Mouse (Mus musculus) intestine, embryonic 15.5 days (tissue): ENCODE results near the gene Usmg5. TPM values are rescaled to one million over a fixed set of nuclear protein-coding genes. Genes with fewer than 3 reads are reported as not detected.

Source experiments
- ATAC-seq: fragments of 200-750 bp; cut with Nextera tagmentation; 2 replicates; pipeline ENCODE4 v1.8.0; 2017; ENCODE audit warnings: moderate TSS enrichment, moderate library complexity
- H3K27ac ChIP-seq: fragments of 300-500 bp; sonication (generic); 2 replicates; pipeline ENCODE4 v1.5.1; 2015; ENCODE audit warnings: mild to moderate bottlenecking, inconsistent platforms
- H3K27me3 ChIP-seq: fragments of 300-500 bp; sonication (generic); replicated peaks from 2 replicates; pipeline ENCODE4 v1.6.1; 2015; ENCODE audit warnings: inconsistent platforms
- H3K36me3 ChIP-seq: fragments of 300-500 bp; sonication (generic); 2 replicates; pipeline ENCODE4 v1.6.1; 2015; ENCODE audit warnings: inconsistent platforms
- H3K4me1 ChIP-seq: fragments of 300-500 bp; sonication (generic); replicated peaks from 2 replicates; pipeline ENCODE4 v1.6.1; 2015; ENCODE audit warnings: inconsistent platforms
- H3K4me2 ChIP-seq: fragments of 300-500 bp; sonication (generic); replicated peaks from 2 replicates; pipeline ENCODE4 v1.6.1; 2015; ENCODE audit warnings: mild to moderate bottlenecking, inconsistent platforms
- H3K4me3 ChIP-seq: fragments of 300-500 bp; sonication (generic); replicated peaks from 2 replicates; pipeline ENCODE4 v1.5.1; 2015; ENCODE audit warnings: inconsistent platforms
- H3K9ac ChIP-seq: fragments of 300-500 bp; sonication (generic); 2 replicates; pipeline ENCODE4 v1.6.1; 2015; ENCODE audit warnings: inconsistent platforms
- H3K9me3 ChIP-seq: fragments of 300-500 bp; sonication (generic); 2 replicates; pipeline ENCODE4 v1.6.1; 2016; ENCODE audit warnings: inconsistent platforms
- WGBS: fragments of 180-500 bp; shearing (Covaris S2); methylation state at CpG from one replicate; pipeline ENCODE4 v1.1.7; 2015; 5-methylcytosine and 5-hydroxymethylcytosine counted together
- polyA plus RNA-seq: library from polyadenylated mRNA; unstranded; fragments of >200 nt; fragmentation: Nextera tagmentation; extraction: Ambion mirVana; gene quantifications from 2 replicates; pipeline ENCODE4 v1.2.1, GENCODE M21; 2015

Usmg5 gene
- polyA plus RNA-seq, 1 experiment from 2014 or later = 1,736 TPM

DNA sequence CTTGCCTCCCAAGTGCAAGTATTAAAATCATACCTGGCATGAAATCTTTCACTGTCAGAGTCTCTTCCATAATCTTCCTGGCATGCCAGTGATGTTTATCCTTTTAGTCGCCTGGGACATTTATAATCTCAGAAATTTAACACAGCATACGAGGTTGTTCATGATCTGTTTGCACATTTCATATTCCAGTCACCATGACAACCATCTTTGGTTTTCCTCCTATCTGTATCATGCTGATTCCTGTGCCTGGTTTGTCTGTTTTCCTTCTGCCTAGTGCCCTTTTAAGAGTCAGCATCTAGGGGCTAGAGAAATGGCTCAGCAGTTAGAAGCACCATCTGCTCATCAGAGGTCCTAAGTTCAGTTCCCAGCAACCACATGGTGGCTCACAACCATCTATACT, 28.2 kb upstream of the Usmg5 start:
- 59% methylated on average over 2 of the region's 2 CpGs for WGBS
- Histone ChIP-seq H3K36me3 (peaks cover 41% of the 10 kb centered on the region), H3K27me3 (no peaks in the 10 kb centered on the region)

DNA sequence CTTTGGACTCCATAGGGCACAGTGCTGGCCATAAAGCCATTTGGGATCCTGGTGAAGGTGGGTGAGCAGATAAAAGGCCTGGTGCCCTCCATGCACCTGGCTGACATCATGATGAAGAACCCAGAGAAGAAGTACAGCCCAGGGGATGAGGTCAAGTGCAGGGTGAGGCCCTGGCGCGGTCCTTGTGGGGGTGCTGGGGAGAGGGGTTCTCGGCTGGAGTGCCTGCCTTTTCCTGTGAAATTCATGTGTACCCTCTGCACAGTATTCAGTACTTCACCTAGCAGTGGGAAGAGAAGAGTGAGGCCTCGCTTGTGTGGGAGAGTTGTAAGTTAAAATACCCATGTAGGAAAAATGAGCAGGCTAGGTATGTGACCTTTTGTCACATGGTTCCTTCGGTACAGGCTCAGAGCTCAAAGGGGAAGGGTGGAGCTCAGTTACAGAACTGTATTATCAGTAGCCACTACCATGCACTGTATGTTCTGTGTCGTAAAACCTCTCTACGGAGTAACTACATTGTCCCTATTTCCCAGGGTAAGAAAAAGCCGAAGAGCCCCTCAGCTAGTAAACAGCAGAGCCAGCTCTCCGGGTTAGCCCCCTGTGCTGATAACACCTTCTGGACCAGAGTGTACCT, 14.3 kb upstream of the Usmg5 start:
- Histone ChIP-seq H3K4me2 (no peak overlapping the region), H3K9me3 (no peaks in the 10 kb centered on the region), H3K36me3 (peaks cover 49% of the 10 kb centered on the region), H3K9ac (no peak overlapping the region), H3K27me3 (no peaks in the 10 kb centered on the region), H3K27ac (peak overlapping the region; percentile 14; the same call in 1 of the 2 replicates), H3K4me3 (no peak overlapping the region), H3K4me1 (no peaks in the 10 kb centered on the region)
- WGBS = 75% methylated on average over 9 of the region's 9 CpGs
- peak; percentile 89 for ATAC-seq

More for the DNA sequence above, 28.2 kb upstream of the Usmg5 start:
- H3K4me3 ChIP-seq = no peak overlapping the region
- H3K9ac ChIP-seq = no peak overlapping the region
- no peak overlapping the region for H3K4me2 ChIP-seq
- H3K27ac ChIP-seq = no peak overlapping the region
- no peaks in the 10 kb centered on the region for H3K9me3 ChIP-seq
- H3K4me1 ChIP-seq = no peaks in the 10 kb centered on the region
- ATAC-seq = no peak

DNA sequence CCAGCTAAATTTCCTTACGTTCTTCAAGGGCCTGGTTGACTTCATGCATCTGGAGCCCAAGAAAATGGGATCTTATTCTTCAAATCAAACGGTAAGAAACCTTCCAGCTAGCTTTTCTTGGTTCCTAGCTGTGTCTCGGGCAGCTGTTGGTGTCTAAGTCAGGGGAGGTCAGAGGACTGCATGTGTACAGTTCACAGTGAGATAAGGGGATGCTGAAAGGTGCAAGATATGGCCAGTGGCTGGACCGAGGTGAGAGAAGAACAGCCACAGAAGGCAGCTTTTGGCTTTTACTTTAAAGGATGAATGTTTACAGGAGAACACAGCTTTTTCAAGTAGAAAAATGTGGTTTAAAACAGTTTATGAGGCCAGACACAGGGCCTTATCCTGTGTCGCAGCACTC, 10.6 kb upstream of the Usmg5 start:
- peaks cover 48% of the 10 kb centered on the region for H3K36me3 ChIP-seq
- ATAC-seq = no peak
- 91% methylated on average over 5 of the region's 5 CpGs for WGBS

DNA sequence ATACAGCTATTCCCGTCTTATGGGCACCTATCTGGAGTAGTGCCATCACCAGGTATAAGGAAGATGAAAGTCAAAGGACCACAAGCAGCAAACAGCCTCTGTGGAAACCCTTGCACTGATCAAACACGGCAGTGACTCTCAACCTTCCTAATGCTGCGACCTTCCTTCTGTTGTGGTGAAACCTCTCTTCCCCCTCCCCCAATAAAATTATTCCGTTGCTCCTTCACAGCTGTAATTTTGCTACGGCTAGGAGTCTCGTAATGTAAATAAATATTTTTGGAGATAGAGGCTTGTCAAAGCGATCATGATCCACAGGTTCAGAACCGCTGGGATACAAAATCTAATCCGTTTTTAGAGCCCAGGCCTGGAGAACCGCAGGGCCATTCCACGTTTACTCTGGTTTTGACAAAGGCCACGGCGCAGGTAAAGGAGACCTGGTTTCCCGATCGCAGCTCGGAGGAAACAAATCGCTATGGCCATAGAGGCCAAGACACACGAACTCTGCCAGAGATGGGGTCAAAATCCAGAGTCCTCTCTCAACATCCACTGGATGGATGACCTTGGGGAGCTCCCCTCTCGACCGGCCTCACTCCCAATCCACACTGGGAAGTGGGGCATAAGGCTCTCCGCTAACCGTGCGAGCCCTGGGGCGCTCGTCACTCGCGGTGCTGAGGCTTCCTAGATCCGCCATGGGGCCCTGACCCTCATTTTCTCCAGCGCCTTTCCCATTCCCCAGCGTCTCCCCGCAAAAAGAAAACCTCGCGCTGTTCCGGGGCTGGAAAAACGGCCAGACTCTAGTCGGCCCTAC, 525 bp downstream of the Usmg5 start:
- H3K36me3 ChIP-seq = peaks cover 3% of the 10 kb centered on the region

More for the DNA sequence above, 10.6 kb upstream of the Usmg5 start:
- H3K4me1 ChIP-seq = no peaks in the 10 kb centered on the region
- H3K4me2 ChIP-seq = no peak overlapping the region
- no peaks in the 10 kb centered on the region for H3K9me3 ChIP-seq
- no peak overlapping the region for H3K9ac ChIP-seq
- H3K27me3 ChIP-seq = no peaks in the 10 kb centered on the region
- no peak overlapping the region for H3K4me3 ChIP-seq
- no peak overlapping the region for H3K27ac ChIP-seq

DNA sequence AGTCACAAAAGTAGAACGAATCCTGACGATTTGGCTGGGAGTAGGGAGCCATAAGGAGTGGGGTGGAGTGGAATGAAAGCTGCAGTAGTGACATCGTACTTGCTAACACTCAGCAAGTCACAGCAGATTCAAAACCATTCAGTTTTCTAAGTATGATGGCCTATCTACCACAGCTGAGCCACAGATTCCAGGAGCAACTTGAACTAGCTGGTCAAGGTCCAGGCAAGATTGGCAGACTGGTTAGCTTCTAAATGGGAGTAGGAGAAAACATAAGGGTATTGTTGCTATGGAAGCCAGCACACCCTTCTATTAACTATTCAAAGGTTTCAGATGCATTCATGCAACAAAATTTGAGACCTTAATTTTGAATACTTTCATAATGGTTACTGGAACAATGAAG, 2.2 kb downstream of the Usmg5 start:
- Histone ChIP-seq H3K9me3 (no peaks in the 10 kb centered on the region), H3K9ac (no peak overlapping the region), H3K36me3 (peaks cover 14% of the 10 kb centered on the region), H3K4me2 (no peak overlapping the region), H3K4me3 (no peak overlapping the region), H3K27ac (no peak overlapping the region), H3K4me1 (peaks cover 11% of the 10 kb centered on the region; the same call in 1 of the 2 replicates), H3K27me3 (no peaks in the 10 kb centered on the region)
- WGBS = 88% methylated on average over 3 of the region's 3 CpGs
- ATAC-seq = no peak

More for the DNA sequence above, 525 bp downstream of the Usmg5 start:
- peaks cover 11% of the 10 kb centered on the region; the same call in 1 of the 2 replicates for H3K4me1 ChIP-seq
- H3K9ac ChIP-seq = peak overlapping the region; percentile 98
- H3K9me3 ChIP-seq = no peaks in the 10 kb centered on the region
- H3K4me2 ChIP-seq = peak overlapping the region; percentile 67
- H3K27me3 ChIP-seq = no peaks in the 10 kb centered on the region
- ATAC-seq = peak; percentile 81
- peak overlapping the region; percentile 83 for H3K27ac ChIP-seq
- WGBS = under 1% methylated on average over 36 of the region's 36 CpGs
- peak overlapping the region; percentile 89 for H3K4me3 ChIP-seq

DNA sequence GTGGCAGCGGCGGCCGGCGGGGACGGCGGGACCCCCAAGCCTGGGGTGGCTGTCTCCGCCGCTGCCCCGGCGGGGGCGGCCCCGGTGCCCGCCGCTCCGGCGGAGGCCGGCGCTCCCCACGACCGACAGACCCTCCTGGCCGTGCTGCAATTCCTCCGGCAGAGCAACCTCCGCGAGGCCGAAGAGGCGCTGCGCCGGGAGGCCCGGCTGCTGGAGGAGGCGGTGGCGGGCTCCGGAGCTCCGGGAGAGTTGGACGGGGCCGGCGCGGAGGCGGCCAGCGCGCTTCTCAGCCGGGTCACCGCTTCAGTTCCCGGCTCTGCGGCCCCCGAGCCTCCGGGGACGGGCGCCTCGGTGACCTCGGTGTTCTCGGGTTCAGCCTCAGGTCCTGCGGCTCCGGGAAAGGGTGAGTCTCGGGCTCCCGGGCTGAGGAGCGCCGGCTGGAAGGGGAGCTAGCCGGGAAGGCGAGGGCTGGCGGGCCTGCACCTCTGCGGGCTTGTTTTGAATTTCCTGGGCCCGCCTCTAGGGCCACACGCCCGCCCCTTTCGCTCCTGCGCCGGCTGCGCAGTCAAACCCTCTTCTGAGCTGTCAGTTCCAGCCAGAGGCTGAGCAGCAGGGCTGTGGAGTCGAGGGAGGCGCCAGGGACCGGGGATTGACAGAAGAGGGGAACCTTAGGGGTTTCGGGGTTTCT, 22.4 kb downstream of the Usmg5 start:
- ATAC-seq = peak; percentile 96
- H3K4me1 ChIP-seq = peaks cover 6% of the 10 kb centered on the region; the same call in 1 of the 2 replicates
- peak overlapping the region; percentile 97 for H3K9ac ChIP-seq
- under 1% methylated on average over 70 of the region's 72 CpGs for WGBS
- no peaks in the 10 kb centered on the region for H3K27me3 ChIP-seq
- H3K36me3 ChIP-seq = peaks cover 7% of the 10 kb centered on the region; the same call in 1 of the 2 replicates
- peak overlapping the region; percentile 83 for H3K27ac ChIP-seq
- no peaks in the 10 kb centered on the region for H3K9me3 ChIP-seq
- H3K4me3 ChIP-seq = peak overlapping the region; percentile 88
- H3K4me2 ChIP-seq = peak overlapping the region; percentile 73

DNA sequence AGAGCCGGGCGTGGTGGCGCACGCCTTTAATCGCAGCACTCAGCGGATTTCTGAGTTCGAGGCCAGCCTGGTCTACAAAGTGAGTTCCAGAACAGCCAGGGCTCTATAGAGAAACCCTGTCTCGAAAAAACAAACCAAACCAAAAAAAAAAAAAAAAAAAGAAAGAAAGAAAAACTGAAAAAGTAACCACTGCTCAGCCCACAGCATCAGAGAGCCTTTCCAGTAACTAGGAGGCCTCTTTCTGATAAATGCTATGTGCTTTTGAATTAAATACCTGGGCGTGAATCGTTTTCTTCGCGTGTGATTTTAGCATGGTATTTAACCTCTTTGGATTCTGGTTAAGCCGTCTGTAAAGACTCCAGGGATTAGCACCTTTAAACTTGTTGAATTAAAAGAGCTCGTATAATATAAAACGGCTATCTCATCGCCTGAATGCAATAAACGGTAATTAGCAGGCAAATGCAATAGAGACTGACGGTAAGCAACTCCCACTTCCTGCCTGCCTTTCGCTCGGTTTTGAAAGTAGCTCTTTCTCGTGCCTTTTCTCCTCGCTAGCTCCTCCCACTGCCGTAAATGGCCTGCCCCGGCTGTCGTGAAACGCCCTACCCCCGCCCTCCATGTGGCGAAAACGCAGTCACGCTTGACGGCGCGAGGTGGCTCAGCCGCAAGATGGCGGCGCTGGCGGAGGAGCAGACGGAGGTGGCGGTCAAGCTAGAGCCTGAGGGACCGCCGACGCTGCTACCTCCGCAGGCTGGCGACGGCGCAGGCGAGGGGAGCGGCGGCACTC, 23.2 kb downstream of the Usmg5 start, which contains the start of gene Taf5:
TSS of gene Taf5 (plus strand) at position 651 of the 787 bp plus-strand sequence.
- peaks cover 6% of the 10 kb centered on the region; the same call in 1 of the 2 replicates for H3K4me1 ChIP-seq
- H3K9me3 ChIP-seq = no peaks in the 10 kb centered on the region
- 11% methylated on average over 46 of the region's 49 CpGs for WGBS
- H3K4me2 ChIP-seq = peak within 1 kb of the TSS; percentile 73
- no peaks in the 10 kb centered on the region for H3K27me3 ChIP-seq
- peak within 1 kb of the TSS; percentile 88 for H3K4me3 ChIP-seq
- H3K27ac ChIP-seq = peak within 1 kb of the TSS; percentile 83
- peak; percentile 88 for ATAC-seq
- peak within 1 kb of the TSS; percentile 97 for H3K9ac ChIP-seq
- no peaks in the 10 kb centered on the region for H3K36me3 ChIP-seq

DNA sequence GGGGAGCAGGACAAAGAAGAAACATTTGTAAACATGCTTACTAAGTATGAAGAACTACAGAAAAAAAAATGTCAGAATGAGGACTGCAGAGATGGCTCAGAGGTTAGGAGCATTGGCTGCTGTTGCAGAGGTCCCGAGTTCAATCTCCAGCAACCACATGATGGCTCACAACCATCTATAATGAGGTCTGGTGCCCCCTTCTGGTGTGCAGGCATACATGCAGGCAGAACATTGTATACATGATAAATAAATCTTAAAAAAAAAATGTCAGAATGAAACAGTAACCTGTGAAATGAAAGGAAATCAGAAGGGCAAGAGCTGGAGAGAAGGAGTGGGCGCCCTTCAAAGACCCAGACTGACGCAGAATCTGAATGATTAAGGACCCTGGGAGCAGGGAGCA, 24.6 kb downstream of the Usmg5 start:
- Histone ChIP-seq H3K27me3 (no peaks in the 10 kb centered on the region), H3K27ac (no peak overlapping the region), H3K36me3 (no peaks in the 10 kb centered on the region), H3K4me1 (peaks cover 6% of the 10 kb centered on the region; the same call in 1 of the 2 replicates), H3K4me2 (no peak overlapping the region), H3K9ac (no peak overlapping the region), H3K4me3 (no peak overlapping the region), H3K9me3 (no peaks in the 10 kb centered on the region)
- no peak for ATAC-seq
- 91% methylated on average over 3 of the region's 3 CpGs for WGBS

DNA sequence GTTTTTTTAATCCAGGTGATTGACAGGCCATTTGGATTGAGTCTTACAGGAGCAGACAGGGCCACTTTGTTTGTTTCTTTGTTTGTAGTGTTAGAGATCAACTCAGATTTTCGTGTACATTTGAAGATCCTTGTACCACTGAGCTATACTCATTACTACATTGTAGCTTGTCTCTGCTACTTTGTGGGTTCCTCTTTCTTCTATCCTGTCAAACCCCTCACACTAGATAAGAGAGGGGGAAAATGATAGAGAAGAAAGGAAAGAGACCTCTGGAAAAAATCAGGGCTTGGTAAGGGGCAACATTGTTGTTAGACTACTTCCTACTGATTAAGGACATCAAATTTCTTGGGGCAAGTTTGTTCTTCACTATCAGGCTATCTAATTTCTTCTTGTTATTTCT, 32.8 kb downstream of the Usmg5 start:
- H3K27me3 ChIP-seq = no peaks in the 10 kb centered on the region
- no peaks in the 10 kb centered on the region for H3K36me3 ChIP-seq
- H3K4me2 ChIP-seq = no peak overlapping the region
- no peaks in the 10 kb centered on the region for H3K4me1 ChIP-seq
- H3K27ac ChIP-seq = no peak overlapping the region
- WGBS = 65% methylated on average over 1 of the region's 1 CpGs
- no peak overlapping the region for H3K4me3 ChIP-seq
- ATAC-seq = no peak
- H3K9ac ChIP-seq = no peak overlapping the region
- H3K9me3 ChIP-seq = no peaks in the 10 kb centered on the region

DNA sequence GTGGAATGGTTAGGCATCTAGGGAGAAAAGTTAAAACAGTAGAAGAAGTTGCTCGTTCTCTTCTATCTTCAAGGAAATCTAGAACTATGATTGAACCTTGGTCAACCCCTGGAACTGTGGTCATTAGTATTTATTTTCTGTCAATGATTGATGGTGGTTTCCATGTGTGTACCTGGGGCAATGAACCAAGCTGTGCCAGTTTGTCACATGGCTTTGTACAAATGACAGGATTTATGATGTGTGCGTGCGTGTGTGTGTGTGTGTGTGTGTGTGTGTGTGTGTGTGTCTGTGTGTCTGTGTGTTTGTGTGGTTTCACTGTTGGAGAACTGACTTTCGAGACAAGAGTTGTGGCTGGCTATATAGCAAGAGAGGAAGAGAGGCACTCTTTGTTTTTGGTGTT, 37.0 kb downstream of the Usmg5 start:
- H3K9ac ChIP-seq = no peak overlapping the region
- 56% methylated on average over 4 of the region's 4 CpGs for WGBS
- H3K27me3 ChIP-seq = no peaks in the 10 kb centered on the region
- H3K4me3 ChIP-seq = no peak overlapping the region
- no peak overlapping the region for H3K4me2 ChIP-seq
- H3K4me1 ChIP-seq = peaks cover 9% of the 10 kb centered on the region
- H3K9me3 ChIP-seq = no peaks in the 10 kb centered on the region
- H3K36me3 ChIP-seq = no peaks in the 10 kb centered on the region
- peak overlapping the region; percentile 27; the same call in 1 of the 2 replicates for H3K27ac ChIP-seq
- ATAC-seq = peak; percentile 69

DNA sequence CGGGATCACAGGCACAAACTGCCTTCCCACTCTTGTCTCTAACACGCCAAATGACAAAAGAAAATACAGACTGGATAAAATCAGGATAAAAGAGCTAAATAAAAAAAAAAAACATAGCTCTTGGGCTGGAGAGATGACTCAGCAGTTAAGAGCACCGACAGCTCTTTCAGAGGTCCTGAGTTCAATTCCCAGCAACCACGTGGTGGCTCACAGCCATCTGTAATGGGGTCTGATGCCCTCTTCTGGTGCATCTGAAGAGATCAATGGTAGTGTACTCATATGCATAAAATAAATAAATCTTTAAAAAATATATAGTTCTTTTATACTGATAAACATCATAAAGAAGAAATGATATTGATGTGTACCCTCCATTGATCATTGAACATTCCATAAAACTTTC, 37.5 kb downstream of the Usmg5 start:
- 73% methylated on average over 4 of the region's 4 CpGs for WGBS
- no peak for ATAC-seq
- Histone ChIP-seq H3K9ac (no peak overlapping the region), H3K4me1 (peaks cover 9% of the 10 kb centered on the region), H3K4me2 (no peak overlapping the region), H3K36me3 (no peaks in the 10 kb centered on the region), H3K27me3 (no peaks in the 10 kb centered on the region), H3K4me3 (no peak overlapping the region), H3K27ac (no peak overlapping the region), H3K9me3 (no peaks in the 10 kb centered on the region)
